Mouse (Mus musculus) bone marrow, adult 2 months (tissue): Measurements from ENCODE around the gene Sh3yl1. TPM values are rescaled to one million over a fixed set of nuclear protein-coding genes. Genes with fewer than 3 reads are reported as not detected.

ENCODE experiments used
- H3K27ac ChIP-seq: fragments of 200-500 bp; 2 replicates; pipeline ENCODE4 v1.5.1; 2012; ENCODE audit warnings: low read depth, mild to moderate bottlenecking, control low read depth, inconsistent platforms, low read length; ENCODE audit not compliant: control insufficient read depth, poor library complexity, insufficient read depth
- H3K4me1 ChIP-seq: fragments of 200-500 bp; 2 replicates; pipeline ENCODE4 v1.6.1; 2011; ENCODE audit warnings: low read length; ENCODE audit not compliant: control insufficient read depth, insufficient read depth
- H3K4me3 ChIP-seq: fragments of 200-500 bp; replicated peaks from 2 replicates; pipeline ENCODE3; 2011; ENCODE audit warnings: mild to moderate bottlenecking, low read depth, low read length, control low read depth; ENCODE audit not compliant: control insufficient read depth
- CTCF ChIP-seq: fragments of 200-500 bp; IDR thresholded peaks from 2 replicates; pipeline ENCODE4 v1.5.1; 2011; ENCODE audit warnings: low read length, control low read depth; ENCODE audit not compliant: control insufficient read depth, insufficient read depth
- POLR2A ChIP-seq: fragments of 200-500 bp; IDR thresholded peaks from 2 replicates; pipeline ENCODE4 v1.6.1; 2011; ENCODE audit warnings: low read depth, mild to moderate bottlenecking, control low read depth, low read length, borderline replicate concordance; ENCODE audit not compliant: control insufficient read depth
- WGBS: fragments of 180-500 bp; shearing (Covaris S2); methylation state at CpG from one replicate; pipeline ENCODE4 v1.1.7; 2018; 5-methylcytosine and 5-hydroxymethylcytosine counted together
- polyA plus RNA-seq: library from polyadenylated mRNA; stranded (reverse); fragments of >200 nt; gene quantifications from 2 replicates; pipeline ENCODE4 v1.2.4, GENCODE M21; 2011; ENCODE audit warnings: low replicate concordance; ENCODE audit not compliant: missing spikeins, insufficient read depth, insufficient read length

Gene Sh3yl1
- polyA plus RNA-seq = 8.0 and 8.9 TPM in 2 replicates

DNA sequence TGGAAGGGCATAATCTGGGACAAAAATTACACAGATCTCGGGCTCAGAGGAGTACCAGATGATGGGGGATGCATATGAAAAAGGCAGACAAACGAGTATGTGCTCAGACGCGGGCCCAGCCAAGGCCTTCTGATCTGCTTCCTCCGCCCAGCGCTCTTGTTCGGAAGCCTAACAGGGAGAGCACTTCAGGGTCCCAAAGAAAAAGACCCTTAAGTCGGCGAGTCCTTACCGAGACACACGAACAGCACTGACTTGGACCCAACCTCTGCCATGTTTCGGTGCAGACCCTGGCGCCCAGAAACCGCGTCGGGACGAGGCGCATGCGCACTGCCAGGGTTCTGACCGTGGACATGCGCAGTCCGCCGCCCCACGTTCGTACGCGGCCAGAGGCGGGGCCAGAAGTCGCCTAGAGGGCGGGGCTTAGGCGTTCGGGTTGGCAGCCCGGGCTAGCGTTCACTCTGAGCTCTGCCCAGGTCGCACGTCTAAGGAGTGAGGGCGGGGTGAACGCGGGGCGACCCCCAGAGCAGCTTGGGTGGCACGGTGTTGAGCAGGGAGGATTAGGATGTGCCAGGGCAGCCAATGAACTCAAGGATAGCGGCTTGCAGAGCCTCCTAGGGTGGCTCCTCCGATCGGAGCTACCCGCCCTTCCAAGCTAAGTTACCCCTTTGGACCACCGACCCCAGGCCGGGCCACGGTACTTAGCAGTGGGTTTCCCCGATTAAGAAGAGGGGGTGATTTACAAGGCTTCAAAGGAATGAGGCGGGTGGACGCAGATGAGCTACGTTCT, at the start of gene Sh3yl1, which contains the start of gene Acp1:
Sh3yl1 (plus strand) TSS at position 408 of the 787 bp plus-strand sequence.
Acp1 (minus strand) TSS at position 329 of the 787 bp plus-strand sequence.
- H3K4me3 ChIP-seq = peak within 1 kb of the TSS; percentile 94
- TF ChIP-seq POLR2A = peak; percentile 81
- TF ChIP-seq CTCF = no peak
- WGBS = under 1% methylated on average over 52 of the region's 52 CpGs
- peak within 1 kb of the TSS; percentile 77 for H3K27ac ChIP-seq
- H3K4me1 ChIP-seq = peaks cover 1% of the 10 kb centered on the region; the same call in 1 of the 2 replicates

- WGBS = 73% methylated on average over 2 of the region's 2 CpGs
- TF ChIP-seq POLR2A (no peak), CTCF (no peak)
- no peaks in the 10 kb centered on the region for H3K4me1 ChIP-seq
- H3K27ac ChIP-seq = no peak overlapping the region
- no peak overlapping the region for H3K4me3 ChIP-seq
Measured at GRCm38 (mm10) chr12:30864347-30864746, 47.1 kb upstream of the Sh3yl1 start.

DNA sequence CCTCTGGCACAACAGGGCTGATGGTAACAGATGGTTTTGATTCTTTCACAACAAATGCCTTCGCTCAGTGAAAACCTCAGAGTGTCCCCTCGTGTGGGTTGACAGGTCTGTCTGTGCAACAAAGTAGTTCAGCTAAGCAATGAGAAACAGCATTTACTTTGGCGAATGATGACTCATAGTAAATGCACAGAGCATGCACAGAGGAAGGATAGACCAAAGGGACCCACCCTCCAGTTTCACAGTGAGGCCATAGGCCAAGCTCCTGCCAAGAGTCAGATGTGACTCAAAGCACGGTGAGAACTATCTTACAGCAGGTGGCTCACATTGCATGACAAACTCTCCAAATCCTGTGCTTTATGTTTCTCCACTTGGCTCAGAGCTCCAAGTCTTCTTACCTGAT, 45.7 kb upstream of the Sh3yl1 start:
- H3K4me3 ChIP-seq = no peak overlapping the region
- H3K4me1 ChIP-seq = no peaks in the 10 kb centered on the region
- no peak overlapping the region for H3K27ac ChIP-seq
- WGBS = 75% methylated on average over 4 of the region's 4 CpGs
- TF ChIP-seq CTCF = no peak
- no peak for TF ChIP-seq POLR2A

DNA sequence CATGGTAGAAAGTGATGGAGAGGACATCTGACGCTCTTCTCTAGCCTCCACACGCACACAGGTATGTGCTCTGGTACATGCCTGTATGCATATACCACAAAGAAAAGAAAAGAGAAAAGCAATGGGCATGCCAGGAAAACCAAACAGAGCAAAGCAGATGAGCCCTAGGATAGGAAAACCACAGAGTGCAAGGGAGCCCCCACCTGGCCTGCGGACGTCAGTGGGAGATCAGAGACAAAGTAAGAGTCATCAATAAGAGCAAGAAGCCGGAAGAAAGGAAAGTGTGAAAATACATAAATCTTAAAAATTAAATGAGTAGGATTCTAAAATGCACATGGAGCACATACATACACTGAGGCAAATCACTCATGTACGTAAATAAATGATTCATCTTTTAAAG, 32.0 kb upstream of the Sh3yl1 start:
- H3K4me1 ChIP-seq = no peaks in the 10 kb centered on the region
- TF ChIP-seq CTCF (no peak), POLR2A (no peak)
- 72% methylated on average over 6 of the region's 6 CpGs for whole genome bisulfite sequencing
- H3K27ac ChIP-seq = no peak overlapping the region
- no peak overlapping the region for H3K4me3 ChIP-seq

- no peaks in the 10 kb centered on the region for H3K4me1 ChIP-seq
- 21% methylated on average over 4 of the region's 4 CpGs for WGBS
- TF ChIP-seq CTCF (no peak), POLR2A (no peak)
- H3K4me3 ChIP-seq = no peak overlapping the region
- H3K27ac ChIP-seq = no peak overlapping the region
Measured at GRCm38 (mm10) chr12:30883592-30883985, 27.9 kb upstream of the Sh3yl1 start.

DNA sequence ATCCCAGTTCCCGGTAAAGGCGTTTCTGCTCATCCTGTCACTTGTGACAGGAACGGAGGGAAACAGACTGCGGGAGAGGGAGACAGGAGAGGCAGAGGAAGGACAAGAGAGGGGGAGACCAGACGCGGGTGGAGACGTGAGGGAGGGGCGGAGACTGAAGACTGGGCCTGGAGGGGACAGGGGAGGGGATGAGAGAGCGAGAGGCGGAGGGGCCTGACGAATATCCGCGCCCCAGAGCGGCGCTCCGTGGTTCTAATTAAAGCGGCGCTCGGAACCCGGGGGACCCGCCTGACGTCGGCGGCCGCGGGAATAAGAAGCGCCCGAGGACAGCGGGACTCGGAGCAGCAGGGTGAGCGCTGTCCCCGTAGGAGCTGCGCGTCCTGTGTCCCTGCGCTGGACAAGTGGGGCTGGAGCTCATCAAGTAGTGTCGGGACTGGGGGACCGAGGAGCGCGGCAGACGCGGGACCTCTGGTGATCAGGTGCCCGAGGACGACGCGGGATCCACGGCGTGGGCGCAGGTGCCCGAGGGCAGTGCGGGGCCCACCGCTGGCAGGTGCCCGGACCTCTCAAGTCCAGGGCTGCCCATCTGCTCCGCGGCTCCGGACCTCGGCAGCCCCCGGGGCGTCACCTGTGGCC, 27.4 kb upstream of the Sh3yl1 start, which contains the start of gene Alkal2:
Alkal2 (plus strand) TSS at position 337 of the 636 bp plus-strand sequence.
- 2% methylated on average over 58 of the region's 58 CpGs for whole genome bisulfite sequencing
- Histone ChIP-seq H3K4me1 (no peaks in the 10 kb centered on the region), H3K27ac (no peak within 1 kb of the TSS), H3K4me3 (no peak within 1 kb of the TSS)
- TF ChIP-seq POLR2A (no peak), CTCF (no peak)

DNA sequence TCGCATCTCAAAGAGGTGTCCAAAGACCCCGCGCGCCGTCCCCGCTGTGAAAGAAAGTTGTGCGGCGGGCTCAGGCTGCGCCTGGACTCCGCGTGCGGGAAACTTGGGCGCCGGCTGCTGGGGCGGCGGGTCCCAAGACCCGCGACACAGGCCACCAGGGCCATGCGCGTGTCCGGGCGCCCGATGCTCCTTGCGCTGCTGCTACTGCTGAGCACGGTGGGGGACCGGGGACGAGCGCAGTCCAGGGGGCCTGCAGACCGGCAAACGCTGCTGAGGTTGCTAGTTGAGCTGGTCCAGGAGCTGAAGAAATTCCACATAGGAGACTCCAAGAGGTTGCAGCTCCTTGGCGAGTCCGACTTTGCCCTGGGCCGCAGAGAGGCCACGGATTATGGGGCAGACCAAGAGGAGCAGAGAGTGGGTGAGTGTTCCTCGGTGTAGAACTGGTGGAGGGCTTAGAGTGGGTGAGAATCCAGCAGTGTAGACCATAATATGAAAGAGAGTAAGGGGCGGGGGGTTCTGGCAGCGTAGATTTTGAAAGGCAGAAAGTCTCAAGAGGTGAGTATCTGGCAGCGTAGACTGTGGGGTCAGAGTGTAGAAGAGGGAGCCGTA, 26.7 kb upstream of the Sh3yl1 start:
- Histone ChIP-seq H3K27ac (no peak overlapping the region), H3K4me3 (no peak overlapping the region), H3K4me1 (no peaks in the 10 kb centered on the region)
- 11% methylated on average over 39 of the region's 39 CpGs for WGBS
- no peak for TF ChIP-seq POLR2A
- no peak for TF ChIP-seq CTCF

DNA sequence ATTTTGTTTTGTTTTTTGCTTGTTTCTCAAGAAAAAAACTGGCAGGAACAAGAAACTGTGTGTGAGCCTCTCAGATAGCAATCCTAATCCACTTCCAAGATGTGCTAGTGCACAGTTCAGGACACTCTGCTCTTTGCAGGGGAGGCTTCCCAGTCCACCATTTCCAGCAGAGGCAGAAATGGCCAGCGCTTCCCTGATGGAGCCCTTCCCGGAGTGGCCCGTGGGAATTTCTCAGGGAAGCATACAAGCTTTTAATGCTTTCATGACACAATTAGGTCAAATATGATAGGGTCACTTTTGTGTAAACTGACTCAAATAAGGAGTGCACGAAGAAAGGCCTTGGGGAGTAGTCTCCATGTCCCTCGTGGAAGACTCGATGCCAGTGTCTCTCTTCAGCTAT, 25.6 kb upstream of the Sh3yl1 start:
- Histone ChIP-seq H3K4me3 (no peak overlapping the region), H3K27ac (no peak overlapping the region), H3K4me1 (no peaks in the 10 kb centered on the region)
- no peak for TF ChIP-seq POLR2A
- no peak for TF ChIP-seq CTCF
- WGBS = 81% methylated on average over 6 of the region's 6 CpGs
